Mouse (Mus musculus) left cerebral cortex, postnatal 14 days (tissue): Measurements from ENCODE around the gene Fabp2. TPM values are rescaled to one million over a fixed set of nuclear protein-coding genes. Genes with fewer than 3 reads are reported as not detected.
"Not testable (repeated sequence)": the region's sequence is repeated elsewhere in the genome, so short reads cannot be mapped to it uniquely, and the experiment has no call there.

Experiments
- DNase-seq, 2 experiments: peaks; one replicate each; pipeline ENCODE4 v3.0.0; 2021 to 2022; ENCODE audit warnings: low spot score in 2 of 2, mixed read lengths in 1 of 2
- intact Hi-C: fragments of 180-260 bp; cut with DNase I; formaldehyde crosslinking; loops from one replicate; pipeline ENCODE4 v1.15.1; 2025
- total RNA-seq, 2 experiments: library from RNA; stranded (reverse); gene quantifications; 2 replicates each; pipeline ENCODE4 v1.2.3; 2021

Gene Fabp2
- total RNA-seq, 2 experiments from 2014 or later = not detected

GRCm38 (mm10) chr3:122916191-122916680 lies 21.4 kb downstream of the Fabp2 start:
- intact Hi-C loops = no loop called here
- DNase-seq = no peak

- intact Hi-C loops = no loop called here
- no peak for DNase-seq
Observed at GRCm38 (mm10) chr3:122918672-122919071, 23.8 kb downstream of the Fabp2 start.

DNA sequence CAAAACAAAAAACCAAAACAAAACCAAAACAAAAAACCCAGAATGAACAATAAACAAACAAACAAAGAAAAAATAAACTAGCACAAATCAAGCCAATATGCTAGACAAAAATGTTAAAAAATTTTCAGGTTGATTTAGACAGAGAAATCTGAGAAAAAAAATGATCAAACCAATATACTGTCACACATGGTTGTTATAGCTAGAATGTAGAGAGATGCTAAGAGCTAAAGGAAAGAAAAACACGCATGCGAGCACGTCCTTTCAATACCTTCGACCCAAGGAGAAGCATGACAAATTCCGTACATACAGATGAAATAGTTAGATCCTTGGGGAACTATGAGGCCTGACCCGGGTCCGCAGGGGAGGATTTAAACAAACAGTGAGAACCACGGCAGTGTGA lies 24.4 kb downstream of the Fabp2 start, which contains the start of gene Gm10959:
Gm10959 (minus strand) TSS at position 101 of the 400 bp plus-strand sequence.
- intact Hi-C loops = no loop called here
- DNase-seq = no peak

DNA sequence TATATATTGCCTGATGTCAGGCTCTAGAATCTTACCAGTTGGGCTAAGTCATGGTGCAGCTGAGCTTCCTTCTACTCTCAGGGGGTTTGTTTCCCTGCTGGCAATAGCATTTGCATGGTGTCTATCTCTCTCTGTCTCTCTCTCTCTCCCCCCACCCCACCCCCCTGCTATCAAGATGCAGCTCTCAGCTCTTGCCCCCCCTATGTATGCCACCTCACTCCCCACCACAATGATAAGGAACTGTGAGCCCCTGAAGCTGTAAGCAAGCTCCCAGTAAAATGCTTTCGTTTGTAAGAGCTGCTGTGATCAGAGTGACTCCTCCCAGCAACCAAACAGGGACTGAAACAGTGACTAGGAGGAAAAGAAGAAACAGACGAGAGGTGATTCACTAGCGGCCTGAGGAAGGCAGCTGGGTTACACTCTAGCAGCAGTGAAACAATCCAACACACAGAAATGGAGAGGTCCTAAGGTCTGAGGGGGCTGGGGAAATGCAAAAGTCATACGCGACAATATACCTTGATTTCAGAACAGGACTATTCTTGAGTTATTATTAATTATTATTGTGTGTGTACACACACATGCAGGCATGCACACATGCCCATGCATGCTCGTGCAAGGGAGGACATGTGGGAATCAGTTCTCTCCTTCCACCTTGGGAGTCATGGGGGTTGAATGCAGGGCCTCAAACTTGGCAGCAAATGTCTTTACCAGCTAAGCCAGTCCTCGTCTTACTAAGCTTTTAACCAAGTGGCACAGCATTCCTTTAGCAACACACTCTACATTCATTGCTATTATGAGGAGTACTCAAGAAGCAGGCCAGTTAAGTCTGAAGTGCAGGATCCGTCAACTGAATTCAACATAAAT lies 25.9 kb downstream of the Fabp2 start:
- intact Hi-C loops = no loop called here
- DNase-seq = no peak

GRCm38 (mm10) chr3:122921676-122922527 lies 27.0 kb downstream of the Fabp2 start:
- no peak for DNase-seq
- intact Hi-C loops = no loop called here

DNA sequence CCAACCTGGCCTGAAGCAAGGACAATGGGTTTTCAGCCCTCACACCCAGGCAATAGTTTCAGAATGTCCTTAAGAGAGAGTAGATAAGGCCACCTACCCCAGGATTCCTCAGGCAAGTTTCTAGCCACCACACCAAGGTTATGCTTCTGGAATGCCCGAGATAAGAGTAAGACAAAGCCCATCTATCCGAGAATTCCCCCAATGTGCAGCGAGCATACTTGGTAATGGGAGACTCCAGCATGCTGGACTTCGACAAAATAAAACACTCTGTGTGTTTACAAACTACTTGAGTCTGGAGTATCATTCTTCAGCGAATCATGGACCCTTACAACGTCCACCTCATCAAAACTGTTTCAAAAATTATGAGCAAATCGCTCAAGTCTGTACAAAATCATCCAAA lies 28.3 kb downstream of the Fabp2 start:
- intact Hi-C loops = no loop called here
- no peak for DNase-seq

GRCm38 (mm10) chr3:122924009-122924914 lies 29.4 kb downstream of the Fabp2 start, which contains the start of gene 1810037I17Rik:
TSS of gene 1810037I17Rik (plus strand) at chr3:122924203.
- peak; percentile 96 for DNase-seq
- intact Hi-C loops = no loop called here

DNA sequence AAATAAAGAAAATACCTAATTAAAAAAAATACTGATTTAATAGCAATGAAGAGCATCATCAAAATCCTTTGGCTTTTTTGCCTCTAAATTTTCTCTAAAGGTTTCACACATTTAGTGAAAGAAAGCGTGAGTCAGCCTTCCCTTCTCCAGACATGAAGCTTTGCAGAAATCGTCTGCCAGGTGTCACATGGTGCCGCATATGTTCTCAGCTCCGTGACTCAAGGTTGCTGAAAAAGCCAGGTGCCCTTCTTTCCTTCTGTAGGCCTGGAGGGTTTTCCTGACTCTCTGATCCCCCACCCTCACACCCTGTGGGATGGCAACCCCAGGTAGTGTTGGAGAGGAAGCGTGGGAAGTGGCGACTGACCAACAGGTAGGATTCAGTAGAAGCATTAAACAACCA lies 34.9 kb downstream of the Fabp2 start:
- DNase-seq = peak; percentile 34 to 35
- intact Hi-C loops = no loop called here

DNA sequence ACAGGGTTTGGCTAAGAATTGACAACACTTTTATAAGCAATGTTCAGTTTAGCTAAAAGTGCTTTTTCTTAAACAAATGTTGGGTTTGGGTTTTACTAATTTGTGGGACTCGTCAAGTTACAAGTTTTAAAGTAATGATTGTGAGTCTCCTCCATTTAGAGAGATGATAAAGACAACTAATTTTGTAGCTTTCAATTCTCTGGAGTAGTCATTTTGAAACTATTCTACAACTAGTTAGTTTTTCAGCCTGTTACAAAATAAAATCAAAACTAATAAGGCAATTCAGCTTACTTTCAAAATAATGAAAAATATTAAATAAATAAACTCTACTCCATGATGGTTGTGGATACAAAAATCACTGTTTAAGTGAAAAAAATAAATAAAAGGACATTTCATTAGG lies 37.6 kb downstream of the Fabp2 start:
- intact Hi-C loops = no loop called here
- no peak for DNase-seq

DNA sequence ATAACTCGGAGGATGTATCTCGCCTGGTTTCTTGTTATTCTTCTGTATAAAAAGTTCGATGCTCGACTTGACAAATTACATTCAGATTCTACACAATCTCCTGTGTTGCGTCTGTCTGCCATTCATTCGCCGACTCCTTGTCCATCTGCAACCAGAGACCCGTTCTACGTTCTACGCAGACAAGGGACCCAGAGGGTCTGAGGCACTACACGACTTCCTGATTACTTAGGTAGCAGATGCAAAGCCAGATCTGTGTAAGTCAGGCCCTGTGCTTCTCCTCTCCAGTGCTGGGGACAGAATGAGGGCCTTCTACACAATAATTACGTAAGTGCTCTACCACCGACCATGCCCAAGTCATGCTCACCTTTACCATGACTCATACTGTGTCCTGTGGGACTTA lies 42.3 kb downstream of the Fabp2 start:
- DNase-seq = not testable (repeated sequence)
- intact Hi-C loops = loop anchor here (5.0 kb wide), 1 partner anchor 165 kb away; no protein-coding TSS in a partner anchor

DNA sequence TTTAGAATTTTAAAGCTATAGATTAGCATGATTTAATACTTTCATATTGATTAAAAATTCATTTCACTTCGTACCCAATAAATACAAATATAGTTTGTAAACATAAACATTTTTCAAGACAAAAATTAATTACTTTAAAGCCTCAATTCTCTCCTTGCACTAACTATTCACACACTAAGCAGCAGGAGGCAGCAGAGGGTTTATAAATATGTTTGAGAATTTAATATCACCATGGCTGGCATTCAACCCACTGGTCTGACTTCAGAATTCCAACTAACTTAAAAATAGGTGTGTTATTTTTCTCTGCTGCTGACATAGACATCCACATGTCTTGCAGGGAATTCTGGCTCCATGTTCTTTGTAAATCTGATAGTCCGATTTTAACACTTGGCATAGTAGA lies 44.3 kb downstream of the Fabp2 start:
- intact Hi-C loops = loop anchor here (2.0 to 5.0 kb wide), 2 partner anchors 163 to 220 kb away; no protein-coding TSS in a partner anchor
- peak; percentile 58 to 63 for DNase-seq

DNA sequence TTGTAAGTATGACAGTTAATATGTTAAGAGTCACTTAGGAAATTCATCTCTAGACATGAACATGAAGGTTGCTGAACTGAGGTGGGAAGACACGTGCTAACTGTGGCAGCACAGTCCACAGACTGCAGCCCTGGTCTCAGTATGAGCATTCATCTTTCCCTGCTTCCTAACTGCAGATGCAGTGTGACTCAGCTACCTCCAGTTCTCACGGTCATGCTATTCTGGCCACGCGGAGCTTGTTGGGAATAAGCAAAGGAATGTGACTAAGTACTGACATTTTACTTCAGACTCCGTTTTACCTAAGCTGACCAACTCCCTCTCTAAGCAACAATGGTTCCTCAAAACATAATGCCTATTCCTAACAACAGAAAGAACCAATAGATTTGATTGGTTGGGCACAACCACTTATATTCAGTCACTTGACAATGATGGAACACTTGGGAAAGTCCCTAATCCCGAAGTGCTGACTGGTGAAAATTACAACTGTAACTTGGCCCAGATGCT lies 48.6 kb downstream of the Fabp2 start:
- intact Hi-C loops = loop anchor here (5.0 kb wide), 1 partner anchor 39 kb away; the partner anchor contains the start of gene Usp53
- DNase-seq = no peak

Other genes starting within 250 kb of the Fabp2 start
- gene Pde5a, start 166.1 kb upstream of the Fabp2 start, total RNA-seq = 10 to 100 TPM; 11.1 to 11.2 TPM
- not detected for gene Gm10959, start 24.3 kb downstream of the Fabp2 start, total RNA-seq
- gene 1810037I17Rik, start 29.1 kb downstream of the Fabp2 start, total RNA-seq = 10 to 100 TPM; 52.6 to 57.9 TPM
- gene Usp53, start 89.4 kb downstream of the Fabp2 start, total RNA-seq = 10 to 100 TPM; 18.4 to 21.8 TPM
- not detected for gene Myoz2, start 139.9 kb downstream of the Fabp2 start, total RNA-seq